Mouse (Mus musculus) bone marrow, adult 2 months (tissue): ENCODE results near the gene Stpg1.

Experiments
- CTCF ChIP-seq: fragments of 200-500 bp; IDR thresholded peaks from 2 replicates; pipeline ENCODE4 v1.5.1; 2011; ENCODE audit warnings: low read length, control low read depth; ENCODE audit not compliant: control insufficient read depth, insufficient read depth
- POLR2A ChIP-seq: fragments of 200-500 bp; IDR thresholded peaks from 2 replicates; pipeline ENCODE4 v1.6.1; 2011; ENCODE audit warnings: low read depth, mild to moderate bottlenecking, control low read depth, low read length, borderline replicate concordance; ENCODE audit not compliant: control insufficient read depth

DNA sequence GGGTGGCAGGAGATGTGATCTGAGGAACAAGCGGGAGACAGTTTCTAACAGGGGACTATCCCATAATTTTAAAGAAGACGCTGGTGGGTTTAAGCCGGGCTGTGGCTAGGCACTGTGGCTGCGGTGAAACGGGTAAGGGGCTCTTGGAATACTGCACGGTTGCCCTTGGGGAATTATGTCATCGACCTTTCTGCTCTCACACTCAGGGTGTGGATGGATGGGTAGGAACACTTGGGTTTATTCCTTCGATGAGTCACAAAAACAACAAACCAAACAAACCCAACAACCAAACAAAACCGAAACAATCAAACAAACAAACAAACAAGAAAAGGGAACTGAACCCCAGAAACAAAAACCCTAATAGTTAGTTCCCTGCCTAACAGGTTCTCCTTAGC is 804 bp downstream of the Stpg1 start:
- TF ChIP-seq POLR2A (no peak), CTCF (no peak)
